Mouse (Mus musculus) left cerebral cortex, adult 2 months (tissue): ENCODE data around the gene Eif5. TPM values are rescaled to one million over a fixed set of nuclear protein-coding genes. Genes with fewer than 3 reads are reported as not detected.

Experiments
- DNase-seq, 2 experiments: peaks; one replicate each; pipeline ENCODE4 v3.0.0; 2021 to 2022; ENCODE audit warnings: low spot score in 2 of 2, mixed read lengths in 1 of 2; ENCODE audit errors: extremely low spot score in 1 of 2
- H3K27ac ChIP-seq: fragments of 200-600 bp; 2 replicates; pipeline ENCODE4 v1.8.1; 2022
- H3K4me3 ChIP-seq: fragments of 200-600 bp; 2 replicates; pipeline ENCODE4 v1.8.1; 2022
- CTCF ChIP-seq: fragments of 200-600 bp; IDR thresholded peaks from 2 replicates; pipeline ENCODE4 v1.8.1; 2022; ENCODE audit warnings: antibody characterized with exemption, mild to moderate bottlenecking, moderate library complexity
- intact Hi-C: fragments of 180-260 bp; cut with DNase I; formaldehyde crosslinking; loops from one replicate; pipeline ENCODE4 v1.15.1; 2025
- total RNA-seq, 2 experiments: library from RNA; stranded (reverse); gene quantifications; 2 replicates each; pipeline ENCODE4 v1.2.3; 2021

Eif5 gene
- total RNA-seq, 2 experiments from 2014 or later, result 241 to 276 TPM

DNA sequence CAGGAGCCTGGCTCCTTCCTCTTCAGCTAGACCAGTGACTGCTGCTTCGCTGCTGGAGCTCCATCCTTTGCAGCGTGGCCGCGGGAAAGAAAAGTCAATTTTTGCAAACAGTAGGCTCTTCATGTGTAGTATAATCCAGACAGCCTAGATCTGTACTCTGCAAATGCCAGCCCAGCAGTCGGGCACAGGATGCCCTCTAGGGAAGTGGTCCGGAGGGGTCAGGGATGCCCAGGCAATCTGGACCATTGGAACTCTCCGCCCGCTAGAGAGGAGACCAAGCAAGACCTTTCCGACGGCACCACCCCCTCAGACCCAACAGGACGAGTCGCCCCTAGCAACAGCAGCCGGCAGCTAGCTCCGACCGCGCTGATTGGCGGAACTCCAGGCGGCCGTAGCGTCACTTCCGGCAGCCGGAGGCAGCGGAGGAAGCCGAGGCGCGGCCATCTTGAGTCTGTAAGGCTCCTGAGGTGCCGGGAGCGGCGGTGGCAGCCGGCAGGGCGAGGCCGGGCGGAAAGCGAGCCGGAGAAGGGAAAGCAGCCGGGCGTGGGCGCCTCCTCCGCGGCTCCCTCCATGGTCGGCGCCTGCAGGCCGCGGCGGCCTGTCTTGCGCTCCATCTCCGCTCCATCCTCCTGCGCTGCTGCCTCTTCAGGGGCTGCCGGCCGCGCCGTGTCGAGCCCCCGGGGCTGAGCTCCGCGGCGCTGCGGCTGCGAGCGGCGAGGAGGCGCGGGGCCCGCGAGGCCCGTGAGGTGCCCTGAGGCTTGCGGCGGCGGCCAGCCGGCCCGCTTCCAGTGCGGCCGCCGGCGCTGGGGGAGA lies 36.5 kb downstream of the Eif5 start, which contains the start of gene Mark3:
Gene Mark3, plus strand, starts transcription at position 450 of the 813 bp plus-strand sequence.
- no peak; the same call in 1 of the 2 replicates for TF ChIP-seq CTCF
- Histone ChIP-seq H3K27ac (peak within 1 kb of the TSS; percentile 96), H3K4me3 (peak within 1 kb of the TSS; percentile 71)
- DNase-seq, result peak; percentile 98 to 99
- intact Hi-C loops, result loop anchor here (2.0 to 5.0 kb wide), 2 partner anchors 35 to 73 kb away; partner anchors contain the start of gene Eif5

DNA sequence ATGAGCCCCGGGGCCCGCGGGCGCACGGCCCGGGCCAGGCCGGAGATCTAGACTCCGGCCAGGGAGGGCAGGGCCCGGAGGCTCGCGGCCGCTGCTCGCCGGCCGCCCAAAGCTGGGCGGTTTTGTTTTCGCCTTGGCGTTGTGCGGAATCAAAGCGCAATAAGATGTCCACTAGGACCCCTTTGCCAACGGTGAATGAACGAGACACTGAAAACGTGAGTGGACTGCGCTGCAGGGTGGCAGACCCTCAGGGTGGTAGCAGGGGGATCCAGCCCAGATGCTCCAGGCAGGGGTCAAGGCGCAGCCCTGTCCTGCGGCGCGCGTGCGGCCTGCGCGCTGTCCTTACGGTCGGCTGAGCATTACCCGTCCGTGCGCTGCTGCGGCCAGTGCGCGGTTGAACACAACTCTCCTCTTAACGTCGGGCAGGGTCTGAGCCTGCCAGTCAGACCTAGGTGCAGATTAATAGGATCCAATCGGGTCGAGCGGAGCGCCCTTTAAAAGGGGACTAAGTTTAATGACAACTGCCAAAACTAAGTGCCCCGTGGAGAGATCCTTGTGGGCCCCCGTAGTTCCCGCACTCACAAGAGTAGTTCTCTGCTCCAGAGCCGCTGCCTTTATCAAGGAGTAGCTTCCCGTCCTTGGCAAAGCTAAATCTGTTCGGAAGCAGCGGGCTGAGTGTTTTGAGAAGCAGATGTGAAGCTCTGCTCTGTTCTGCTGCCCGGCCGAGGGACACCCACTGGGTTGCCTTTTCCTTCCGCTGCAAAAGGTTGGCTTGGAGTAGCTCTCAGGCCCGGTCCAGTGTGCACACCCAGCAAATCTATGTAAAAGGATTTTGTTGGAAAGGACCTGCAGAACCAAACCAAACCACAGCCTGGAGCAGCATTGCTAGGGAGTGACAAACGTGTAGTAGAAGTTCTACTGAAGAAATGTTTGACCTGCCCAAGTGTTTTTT lies 37.3 kb downstream of the Eif5 start:
- peak overlapping the region; percentile 71 for H3K4me3 ChIP-seq
- no peak for TF ChIP-seq CTCF
- intact Hi-C loops, result loop anchor here (2.0 to 5.0 kb wide), 2 partner anchors 36 to 72 kb away; partner anchors contain the start of gene Eif5
- peak; percentile 27 to 40 for DNase-seq
- H3K27ac ChIP-seq, result peak overlapping the region; percentile 96

DNA sequence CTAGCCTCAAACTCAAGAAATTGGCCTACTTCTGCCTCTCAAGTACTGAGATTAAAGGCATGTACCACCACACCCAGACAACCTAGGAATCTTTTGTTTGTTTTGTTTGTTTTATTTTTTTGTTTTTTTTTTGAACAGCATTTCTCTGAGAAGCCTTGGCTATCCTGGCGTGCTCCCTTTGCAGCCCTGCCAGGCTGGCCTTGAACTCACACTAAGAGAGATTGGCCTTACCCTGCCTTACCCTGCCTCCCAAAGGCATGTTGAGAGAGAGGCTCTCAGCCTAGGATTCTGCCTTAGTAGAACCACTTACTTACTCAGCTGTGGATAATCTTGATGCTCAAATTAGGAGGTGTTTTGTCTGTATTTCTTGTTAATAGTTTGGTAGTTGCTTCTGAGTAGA lies 45.2 kb downstream of the Eif5 start:
- DNase-seq, result no peak
- no peak for TF ChIP-seq CTCF
- Histone ChIP-seq H3K4me3 (no peak overlapping the region), H3K27ac (no peak overlapping the region)
- intact Hi-C loops, result no loop called here

DNA sequence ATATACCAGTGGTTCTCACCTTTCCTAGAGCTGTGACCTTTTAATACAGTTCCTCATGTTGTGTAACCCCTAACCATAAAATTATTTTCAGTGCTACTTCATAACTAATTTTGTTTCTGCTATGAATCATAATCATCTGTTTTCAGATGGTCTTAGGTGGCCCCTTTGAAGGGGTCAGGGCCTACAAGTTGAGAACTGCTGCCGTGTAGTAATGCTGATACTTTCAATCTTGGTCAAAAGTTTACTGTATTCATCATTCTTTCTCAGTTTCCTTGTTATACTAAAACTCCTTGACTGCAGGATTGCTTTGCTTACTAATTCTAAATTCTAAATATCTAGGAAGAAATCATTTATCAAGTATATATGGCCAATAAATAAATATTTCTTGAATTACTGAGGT lies 46.6 kb downstream of the Eif5 start:
- TF ChIP-seq CTCF, result no peak
- Histone ChIP-seq H3K4me3 (no peak overlapping the region), H3K27ac (no peak overlapping the region)
- intact Hi-C loops, result no loop called here
- DNase-seq, result no peak

DNA sequence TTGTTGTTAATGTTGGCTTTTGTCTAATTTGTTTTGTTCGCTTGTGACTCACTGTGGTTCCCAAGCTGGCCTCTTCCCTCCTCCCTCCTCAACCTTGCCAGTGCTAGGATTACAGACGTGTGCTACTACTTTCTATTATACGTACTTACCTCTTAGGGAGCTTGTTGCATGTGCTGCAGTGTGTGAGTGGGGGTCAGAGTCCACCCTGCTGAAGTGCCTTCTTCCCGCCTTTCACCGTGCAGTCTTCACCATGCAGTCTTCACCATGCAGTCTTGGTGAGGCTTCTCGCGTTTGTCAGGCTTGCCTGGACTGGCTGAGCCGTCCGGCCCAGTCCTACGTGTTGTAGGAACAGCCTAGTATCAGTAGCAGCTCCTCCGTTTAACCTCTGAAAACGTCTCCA lies 49.4 kb downstream of the Eif5 start:
- TF ChIP-seq CTCF, result no peak
- Histone ChIP-seq H3K4me3 (no peak overlapping the region), H3K27ac (no peak overlapping the region)
- intact Hi-C loops, result no loop called here
- no peak for DNase-seq

DNA sequence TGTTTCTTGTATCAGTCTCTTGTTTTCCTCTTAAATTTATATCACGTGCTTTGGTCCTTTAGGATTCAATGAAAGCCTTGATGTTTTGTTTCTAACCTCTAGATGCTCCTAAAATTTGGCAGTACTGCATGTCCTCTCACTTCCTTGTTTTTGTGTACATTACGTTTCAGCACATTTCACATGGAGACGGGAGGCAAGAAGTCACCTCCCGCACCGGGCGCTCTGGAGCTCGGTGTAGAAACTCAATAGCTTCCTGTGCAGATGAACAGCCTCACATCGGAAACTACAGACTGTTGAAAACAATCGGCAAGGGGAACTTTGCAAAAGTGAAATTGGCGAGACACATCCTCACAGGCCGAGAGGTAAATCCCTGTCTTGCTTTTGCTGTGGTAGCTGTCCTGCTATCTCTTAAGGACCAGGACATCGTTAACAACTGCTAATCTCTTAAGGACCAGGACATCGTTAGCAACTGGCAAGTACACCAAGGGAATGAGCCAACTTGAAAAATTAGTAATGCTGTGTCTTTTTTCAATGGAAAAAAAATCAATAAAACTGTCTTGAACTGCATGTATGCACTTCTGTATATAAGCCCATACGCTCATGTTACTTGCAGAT lies 54.7 kb downstream of the Eif5 start:
- no peak overlapping the region for H3K4me3 ChIP-seq
- intact Hi-C loops, result no loop called here
- H3K27ac ChIP-seq, result no peak overlapping the region
- no peak for TF ChIP-seq CTCF
- no peak for DNase-seq

DNA sequence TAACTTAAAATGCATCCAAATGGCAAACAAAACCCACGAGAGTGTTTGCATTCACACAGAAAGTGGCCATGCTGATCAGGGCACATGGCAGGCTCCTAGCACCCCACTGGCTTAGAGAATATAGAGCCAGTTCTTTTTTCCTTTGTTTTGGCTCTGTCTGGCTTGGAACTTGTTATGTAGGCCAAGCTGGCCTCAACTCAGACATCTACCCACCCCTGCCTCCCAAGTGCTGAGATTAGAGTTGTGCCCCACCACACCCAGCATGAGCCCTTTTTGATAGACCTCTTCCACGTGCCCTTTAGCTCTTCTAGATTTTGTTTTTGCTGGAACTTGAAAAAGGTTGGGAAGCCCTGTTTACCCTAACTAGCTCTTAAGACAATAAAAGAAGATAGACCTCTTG lies 56.0 kb downstream of the Eif5 start:
- H3K27ac ChIP-seq, result no peak overlapping the region
- no peak for DNase-seq
- no peak overlapping the region for H3K4me3 ChIP-seq
- intact Hi-C loops, result no loop called here
- no peak for TF ChIP-seq CTCF

Other genes with a start within 250 kb of the Eif5 start
- gene Cdc42bpb, start 160.3 kb upstream of the Eif5 start, total RNA-seq, result 100 to 1,000 TPM; 137 to 142 TPM
- 1 to 10 TPM; 1.3 to 2.8 TPM for gene Lbhd2, start 131.2 kb upstream of the Eif5 start, total RNA-seq
- gene Exoc3l4, start 121.0 kb upstream of the Eif5 start, total RNA-seq, result under 1 TPM; 0.54 to 0.96 TPM
- under 1 TPM; 0.82 to 0.84 TPM for gene Tnfaip2, start 95.5 kb upstream of the Eif5 start, total RNA-seq
- gene Gm266, start 52.2 kb upstream of the Eif5 start, total RNA-seq, result 1 to 10 TPM; 3.1 to 3.3 TPM
- gene Mark3, start 36.5 kb downstream of the Eif5 start, total RNA-seq, result 100 to 1,000 TPM; 102 TPM
- gene Ckb, start 134.3 kb downstream of the Eif5 start, total RNA-seq, result 1,000 to 10,000 TPM; 1,837 to 1,872 TPM
- 10 to 100 TPM; 18.9 to 20.2 TPM for gene Trmt61a, start 140.1 kb downstream of the Eif5 start, total RNA-seq
- gene Bag5, start 175.2 kb downstream of the Eif5 start, total RNA-seq, result 10 to 100 TPM; 60.9 to 61.8 TPM
- 10 to 100 TPM; 36.2 to 38.8 TPM for gene Apopt1, start 175.2 kb downstream of the Eif5 start, total RNA-seq
- 100 to 1,000 TPM; 746 to 823 TPM for gene Klc1, start 220.8 kb downstream of the Eif5 start, total RNA-seq